Mouse (Mus musculus) heart, embryonic 13.5 days (tissue): ENCODE measurements around the gene Sdk1. TPM values are rescaled to one million over a fixed set of nuclear protein-coding genes. Genes with fewer than 3 reads are reported as not detected.

ENCODE experiments used
- ATAC-seq: fragments of 200-750 bp; cut with Nextera tagmentation; 2 replicates; pipeline ENCODE4 v1.8.0; 2017; ENCODE audit warnings: moderate TSS enrichment; ENCODE audit not compliant: insufficient number of reproducible peaks, low FRiP score, low TSS enrichment; ENCODE audit errors: extremely low read depth
- H3K27ac ChIP-seq: fragments of 300-500 bp; sonication (generic); replicated peaks from 2 replicates; pipeline ENCODE4 v1.5.1; 2015; ENCODE audit warnings: moderate library complexity, mild to moderate bottlenecking, inconsistent platforms
- H3K27me3 ChIP-seq: fragments of 300-500 bp; sonication (generic); replicated peaks from 2 replicates; pipeline ENCODE4 v1.6.1; 2015; ENCODE audit warnings: mild to moderate bottlenecking, inconsistent platforms
- H3K36me3 ChIP-seq: fragments of 300-500 bp; sonication (generic); 2 replicates; pipeline ENCODE4 v1.6.1; 2015; ENCODE audit warnings: mild to moderate bottlenecking, inconsistent platforms
- H3K4me1 ChIP-seq: fragments of 300-500 bp; sonication (generic); 2 replicates; pipeline ENCODE4 v1.6.1; 2015; ENCODE audit warnings: inconsistent platforms
- H3K4me2 ChIP-seq: fragments of 300-500 bp; sonication (generic); 2 replicates; pipeline ENCODE4 v1.6.1; 2015; ENCODE audit warnings: inconsistent platforms, mild to moderate bottlenecking, moderate library complexity
- H3K4me3 ChIP-seq: fragments of 300-500 bp; sonication (generic); 2 replicates; pipeline ENCODE4 v1.5.1; 2015; ENCODE audit warnings: moderate library complexity, mild to moderate bottlenecking, inconsistent platforms
- H3K9ac ChIP-seq: fragments of 300-500 bp; sonication (generic); 2 replicates; pipeline ENCODE4 v1.6.1; 2015; ENCODE audit warnings: inconsistent platforms, mild to moderate bottlenecking, moderate library complexity
- H3K9me3 ChIP-seq: fragments of 300-500 bp; sonication (generic); 2 replicates; pipeline ENCODE4 v1.6.1; 2016; ENCODE audit warnings: inconsistent platforms
- WGBS: fragments of 180-500 bp; shearing (Covaris S2); methylation state at CpG from one replicate; pipeline ENCODE4 v1.1.7; 2015; ENCODE audit warnings: mixed read lengths; 5-methylcytosine and 5-hydroxymethylcytosine counted together
- polyA plus RNA-seq: library from polyadenylated mRNA; unstranded; fragments of >200 nt; fragmentation: Nextera tagmentation; extraction: Ambion mirVana; gene quantifications from 2 replicates; pipeline ENCODE4 v1.2.1, GENCODE M21; 2015

Gene Sdk1
- polyA plus RNA-seq, 1 experiment from 2014 or later, result 1.6 TPM

GRCm38 (mm10) chr5:141844701-141845100 lies 603.4 kb downstream of the Sdk1 start:
- H3K9ac ChIP-seq, result no peak overlapping the region
- H3K4me3 ChIP-seq, result no peak overlapping the region
- no peaks in the 10 kb centered on the region for H3K27me3 ChIP-seq
- no peak overlapping the region for H3K27ac ChIP-seq
- ATAC-seq, result no peak
- 81% methylated on average over 4 of the region's 4 CpGs for WGBS
- peaks cover 3% of the 10 kb centered on the region; the same call in 1 of the 2 replicates for H3K4me1 ChIP-seq
- H3K9me3 ChIP-seq, result no peaks in the 10 kb centered on the region
- no peak overlapping the region for H3K4me2 ChIP-seq
- H3K36me3 ChIP-seq, result no peaks in the 10 kb centered on the region

DNA sequence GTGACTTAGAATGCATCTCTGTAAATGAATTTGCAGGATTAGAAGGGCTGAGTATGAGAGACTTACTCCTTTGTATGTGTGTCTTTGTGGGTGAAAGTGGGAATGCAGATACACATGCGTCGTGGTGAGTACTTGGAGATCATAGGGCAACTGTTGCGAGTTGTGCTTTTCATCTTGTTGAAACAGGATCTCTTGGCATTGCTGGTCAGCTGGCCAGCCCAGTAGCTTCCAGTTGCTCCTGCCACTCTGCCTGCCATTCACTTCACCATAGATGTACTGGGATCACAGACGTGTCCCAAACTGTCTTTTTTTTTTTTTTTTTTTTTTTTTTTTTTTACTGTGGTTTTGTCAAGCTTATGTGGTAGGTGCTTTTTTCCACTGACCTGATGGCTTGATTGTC lies 606.4 kb downstream of the Sdk1 start:
- WGBS, result 89% methylated on average over 4 of the region's 4 CpGs
- no peak for ATAC-seq
- Histone ChIP-seq H3K9ac (no peak overlapping the region), H3K27me3 (no peaks in the 10 kb centered on the region), H3K27ac (no peak overlapping the region), H3K4me2 (no peak overlapping the region), H3K36me3 (no peaks in the 10 kb centered on the region), H3K4me1 (peaks cover 26% of the 10 kb centered on the region), H3K4me3 (no peak overlapping the region), H3K9me3 (no peaks in the 10 kb centered on the region)

DNA sequence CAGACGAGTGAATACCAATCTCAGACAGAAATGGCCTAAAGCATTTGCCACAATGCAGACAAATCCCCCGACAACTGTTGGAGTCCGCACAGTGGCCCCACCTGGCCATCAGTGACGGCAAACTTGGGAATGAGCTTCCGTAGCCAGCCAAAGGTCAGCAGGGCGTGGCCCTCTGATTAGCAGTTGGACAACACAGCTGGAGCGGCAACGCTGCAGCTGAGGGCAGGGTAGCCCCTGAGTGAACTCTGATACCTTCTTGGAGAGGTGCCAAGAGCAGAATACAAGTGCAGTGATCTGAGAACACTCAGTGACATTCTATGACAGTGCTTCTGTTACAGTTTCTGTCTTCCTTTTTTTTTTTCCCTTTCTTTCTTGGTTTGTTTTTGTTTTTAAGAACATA lies 610.9 kb downstream of the Sdk1 start:
- Histone ChIP-seq H3K4me3 (no peak overlapping the region), H3K4me2 (peak overlapping the region; percentile 43), H3K27me3 (no peaks in the 10 kb centered on the region), H3K9ac (no peak overlapping the region), H3K9me3 (no peaks in the 10 kb centered on the region), H3K36me3 (no peaks in the 10 kb centered on the region), H3K27ac (peak overlapping the region; percentile 60), H3K4me1 (peaks cover 32% of the 10 kb centered on the region)
- 13% methylated on average over 8 of the region's 8 CpGs for WGBS
- ATAC-seq, result no peak

GRCm38 (mm10) chr5:141856447-141856846 lies 615.2 kb downstream of the Sdk1 start:
- 82% methylated on average over 2 of the region's 2 CpGs for WGBS
- no peak overlapping the region for H3K4me2 ChIP-seq
- peaks cover 19% of the 10 kb centered on the region for H3K4me1 ChIP-seq
- H3K27me3 ChIP-seq, result no peaks in the 10 kb centered on the region
- no peaks in the 10 kb centered on the region for H3K36me3 ChIP-seq
- no peak for ATAC-seq
- H3K9ac ChIP-seq, result no peak overlapping the region
- H3K9me3 ChIP-seq, result no peaks in the 10 kb centered on the region
- no peak overlapping the region for H3K4me3 ChIP-seq
- no peak overlapping the region for H3K27ac ChIP-seq

DNA sequence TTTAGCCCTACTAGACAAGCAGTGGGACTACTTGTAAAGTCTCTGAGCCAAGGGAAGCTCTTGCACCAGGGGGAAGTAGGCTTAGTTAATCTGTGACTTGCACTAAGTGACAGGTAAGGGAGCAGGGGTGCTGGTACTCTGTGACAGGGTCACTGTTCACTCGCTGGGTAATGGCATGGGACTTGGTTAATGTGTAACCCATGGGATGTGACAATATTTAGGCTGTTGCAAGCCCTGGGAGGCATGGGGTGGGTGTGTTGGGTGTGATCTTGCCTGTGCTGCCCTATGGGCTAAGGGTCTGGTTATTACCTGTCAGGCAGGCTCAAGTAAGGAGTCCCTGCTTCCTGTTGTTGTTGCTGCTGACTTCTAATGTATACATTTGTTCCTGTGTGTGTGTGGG lies 616.5 kb downstream of the Sdk1 start:
- Histone ChIP-seq H3K4me3 (no peak overlapping the region), H3K9me3 (no peaks in the 10 kb centered on the region), H3K36me3 (no peaks in the 10 kb centered on the region), H3K27ac (no peak overlapping the region), H3K4me2 (no peak overlapping the region), H3K9ac (no peak overlapping the region), H3K27me3 (no peaks in the 10 kb centered on the region), H3K4me1 (peaks cover 5% of the 10 kb centered on the region)
- ATAC-seq, result no peak
- WGBS, result 48% methylated on average over 1 of the region's 1 CpGs

GRCm38 (mm10) chr5:141858406-141859160 lies 617.3 kb downstream of the Sdk1 start:
- H3K9ac ChIP-seq, result no peak overlapping the region
- no peak overlapping the region for H3K4me3 ChIP-seq
- H3K9me3 ChIP-seq, result no peaks in the 10 kb centered on the region
- no peak for ATAC-seq
- no peak overlapping the region for H3K4me2 ChIP-seq
- no peaks in the 10 kb centered on the region for H3K27me3 ChIP-seq
- H3K36me3 ChIP-seq, result no peaks in the 10 kb centered on the region
- no peak overlapping the region for H3K27ac ChIP-seq
- no peaks in the 10 kb centered on the region for H3K4me1 ChIP-seq
- WGBS, result 50% methylated on average over 8 of the region's 8 CpGs

DNA sequence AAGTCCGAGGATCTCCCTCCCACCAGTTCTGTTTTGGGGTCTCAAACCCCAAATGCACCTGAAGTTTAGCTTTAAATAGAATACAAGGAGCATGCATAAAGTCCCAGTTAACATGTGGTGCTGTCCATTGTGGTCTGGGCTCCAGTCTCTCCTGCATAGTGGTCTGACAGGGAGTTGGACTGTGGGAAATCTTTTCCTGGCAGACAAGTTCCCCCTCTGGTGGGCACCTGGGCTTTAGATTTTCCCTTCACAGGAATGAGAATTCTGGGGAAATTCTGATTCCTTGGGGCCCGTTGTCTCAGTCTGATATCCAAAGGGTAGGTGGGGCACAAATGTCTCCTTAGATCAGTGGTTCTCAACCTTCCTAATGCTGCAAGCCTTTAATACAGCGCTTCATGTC lies 624.8 kb downstream of the Sdk1 start:
- Histone ChIP-seq H3K4me2 (no peak overlapping the region), H3K9ac (no peak overlapping the region), H3K4me1 (no peaks in the 10 kb centered on the region), H3K36me3 (no peaks in the 10 kb centered on the region), H3K9me3 (no peaks in the 10 kb centered on the region), H3K4me3 (no peak overlapping the region), H3K27ac (no peak overlapping the region), H3K27me3 (no peaks in the 10 kb centered on the region)
- no peak for ATAC-seq
- 71% methylated on average over 3 of the region's 3 CpGs for WGBS

DNA sequence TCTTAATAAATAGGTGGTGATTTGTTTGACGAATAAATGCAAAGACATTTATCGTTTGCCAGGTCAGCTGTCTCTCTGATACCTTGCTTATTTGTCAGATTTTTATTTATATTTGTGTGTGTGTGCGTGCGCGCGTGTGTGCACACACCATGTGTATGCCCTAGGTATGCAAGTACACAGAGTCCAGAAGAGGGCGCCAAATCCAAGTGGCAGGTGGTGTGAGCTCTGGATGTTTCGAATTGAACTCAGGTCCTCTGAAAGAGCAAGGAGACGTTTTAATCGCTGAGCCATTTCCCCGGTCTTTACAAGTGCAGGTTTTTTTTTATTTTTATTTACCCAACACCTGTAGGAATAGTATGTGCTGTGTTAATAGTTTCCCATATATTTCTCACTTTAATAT lies 632.5 kb downstream of the Sdk1 start:
- Histone ChIP-seq H3K4me1 (no peaks in the 10 kb centered on the region), H3K4me2 (no peak overlapping the region), H3K4me3 (no peak overlapping the region), H3K9me3 (0 out of 2 replicates have a peak, but pooled peaks cover 3% of the 10 kb centered on the region), H3K9ac (no peak overlapping the region), H3K27ac (no peak overlapping the region), H3K27me3 (no peaks in the 10 kb centered on the region), H3K36me3 (no peaks in the 10 kb centered on the region)
- 87% methylated on average over 11 of the region's 11 CpGs for WGBS
- ATAC-seq, result no peak

DNA sequence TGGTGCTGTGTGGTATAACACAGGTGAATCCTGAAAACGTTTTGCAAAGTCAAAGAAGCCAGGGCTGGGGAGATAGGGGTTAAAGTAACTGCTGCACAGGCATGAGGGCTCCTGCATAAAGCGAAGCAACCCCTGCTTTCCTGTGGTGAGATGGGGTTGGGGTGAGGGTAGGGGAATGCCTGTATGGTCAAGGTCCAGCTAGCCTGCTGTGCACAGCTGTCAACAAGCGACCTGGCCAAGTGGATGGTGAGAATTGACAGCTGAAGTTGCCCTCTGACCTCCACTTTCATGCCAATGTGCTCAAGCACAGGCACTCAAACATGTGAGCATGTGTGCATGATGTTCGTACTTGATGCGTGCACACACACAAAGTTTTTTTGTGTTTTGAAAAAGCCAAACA lies 639.4 kb downstream of the Sdk1 start:
- H3K9me3 ChIP-seq, result no peaks in the 10 kb centered on the region
- WGBS, result 58% methylated on average over 5 of the region's 5 CpGs
- no peak overlapping the region for H3K4me3 ChIP-seq
- H3K27ac ChIP-seq, result no peak overlapping the region
- no peaks in the 10 kb centered on the region for H3K4me1 ChIP-seq
- H3K36me3 ChIP-seq, result no peaks in the 10 kb centered on the region
- H3K9ac ChIP-seq, result no peak overlapping the region
- no peak for ATAC-seq
- H3K27me3 ChIP-seq, result no peaks in the 10 kb centered on the region
- no peak overlapping the region for H3K4me2 ChIP-seq

GRCm38 (mm10) chr5:141884111-141884647 lies 642.9 kb downstream of the Sdk1 start:
- WGBS, result 50% methylated on average over 3 of the region's 3 CpGs
- H3K4me3 ChIP-seq, result no peak overlapping the region
- ATAC-seq, result no peak

GRCm38 (mm10) chr5:141886006-141886405 lies 644.7 kb downstream of the Sdk1 start:
- Histone ChIP-seq H3K4me2 (no peak overlapping the region), H3K9ac (no peak overlapping the region), H3K27me3 (no peaks in the 10 kb centered on the region), H3K4me1 (peaks cover 14% of the 10 kb centered on the region), H3K27ac (no peak overlapping the region), H3K4me3 (no peak overlapping the region), H3K36me3 (no peaks in the 10 kb centered on the region), H3K9me3 (no peaks in the 10 kb centered on the region)
- WGBS, result 85% methylated on average over 10 of the region's 10 CpGs
- ATAC-seq, result no peak

More at GRCm38 (mm10) chr5:141884111-141884647, 642.9 kb downstream of the Sdk1 start:
- no peak overlapping the region for H3K9ac ChIP-seq
- no peaks in the 10 kb centered on the region for H3K9me3 ChIP-seq
- H3K36me3 ChIP-seq, result no peaks in the 10 kb centered on the region
- H3K4me1 ChIP-seq, result peaks cover 2% of the 10 kb centered on the region; the same call in 1 of the 2 replicates
- no peak overlapping the region for H3K27ac ChIP-seq
- no peaks in the 10 kb centered on the region for H3K27me3 ChIP-seq
- H3K4me2 ChIP-seq, result no peak overlapping the region

GRCm38 (mm10) chr5:141889766-141890165 lies 648.5 kb downstream of the Sdk1 start:
- ATAC-seq, result no peak
- Histone ChIP-seq H3K9ac (no peak overlapping the region), H3K4me3 (no peak overlapping the region), H3K36me3 (no peaks in the 10 kb centered on the region), H3K9me3 (no peaks in the 10 kb centered on the region), H3K4me2 (peak overlapping the region; percentile 49), H3K27ac (no peak overlapping the region), H3K27me3 (no peaks in the 10 kb centered on the region), H3K4me1 (peaks cover 14% of the 10 kb centered on the region)
- WGBS, result 24% methylated on average over 9 of the region's 9 CpGs
